Mouse (Mus musculus): ENCODE measurements around the gene Il31. TPM values are rescaled to one million over a fixed set of nuclear protein-coding genes. Genes with fewer than 3 reads are reported as not detected.

Il31 gene
- total RNA-seq, 2 experiments from 2014 or later: not detected

Other genes starting within 250 kb of the Il31 start
- gene Wdr66, start 237.4 kb downstream of the Il31 start, total RNA-seq (2015; ENCODE audit: low replicate concordance): 0.84 and 11.9 TPM in 2 replicates
- 0.42 and 2.4 TPM in 2 replicates for gene Wdr66, start 237.4 kb downstream of the Il31 start, total RNA-seq (2017; ENCODE audit: low replicate concordance)
- 3.8 and 8.3 TPM in 2 replicates for gene Bcl7a, start 145.7 kb downstream of the Il31 start, total RNA-seq (2015; ENCODE audit: low replicate concordance)
- gene Bcl7a, start 145.7 kb downstream of the Il31 start, total RNA-seq (2017; ENCODE audit: low replicate concordance): 3.1 and 3.3 TPM in 2 replicates
- 4.4 and 7.9 TPM in 2 replicates for gene Mlxip, start 94.7 kb downstream of the Il31 start, total RNA-seq (2015; ENCODE audit: low replicate concordance)
- 1.5 and 2.5 TPM in 2 replicates for gene Mlxip, start 94.7 kb downstream of the Il31 start, total RNA-seq (2017; ENCODE audit: low replicate concordance)
- gene Lrrc43, start 184 bp downstream of the Il31 start, total RNA-seq (2015; ENCODE audit: low replicate concordance): not detected in 2 replicates
- not detected in 2 replicates for gene Lrrc43, start 184 bp downstream of the Il31 start, total RNA-seq (2017; ENCODE audit: low replicate concordance)
- not detected in 2 replicates for gene B3gnt4, start 21.0 kb upstream of the Il31 start, total RNA-seq (2015; ENCODE audit: low replicate concordance)
- gene B3gnt4, start 21.0 kb upstream of the Il31 start, total RNA-seq (2017; ENCODE audit: low replicate concordance): not detected in 2 replicates
- gene Diablo, start 34.7 kb upstream of the Il31 start, total RNA-seq (2015; ENCODE audit: low replicate concordance): 4.2 and 4.4 TPM in 2 replicates
- 10.0 and 18.3 TPM in 2 replicates for gene Diablo, start 34.7 kb upstream of the Il31 start, total RNA-seq (2017; ENCODE audit: low replicate concordance)
- not detected in 2 replicates for gene Gm49027, start 36.0 kb upstream of the Il31 start, total RNA-seq (2015; ENCODE audit: low replicate concordance)
- not detected in 2 replicates for gene Gm49027, start 36.0 kb upstream of the Il31 start, total RNA-seq (2017; ENCODE audit: low replicate concordance)
- 7.7 and 11.5 TPM in 2 replicates for gene Vps33a, start 83.5 kb upstream of the Il31 start, total RNA-seq (2015; ENCODE audit: low replicate concordance)
- 6.3 and 9.5 TPM in 2 replicates for gene Vps33a, start 83.5 kb upstream of the Il31 start, total RNA-seq (2017; ENCODE audit: low replicate concordance)
- 16.1 and 34.6 TPM in 2 replicates for gene Clip1, start 195.1 kb upstream of the Il31 start, total RNA-seq (2015; ENCODE audit: low replicate concordance)
- gene Clip1, start 195.1 kb upstream of the Il31 start, total RNA-seq (2017; ENCODE audit: low replicate concordance): 13.6 and 36.7 TPM in 2 replicates
- gene Zcchc8, start 231.6 kb upstream of the Il31 start, total RNA-seq (2015; ENCODE audit: low replicate concordance): 6.7 and 10.8 TPM in 2 replicates
- gene Zcchc8, start 231.6 kb upstream of the Il31 start, total RNA-seq (2017; ENCODE audit: low replicate concordance): 16.1 and 38.2 TPM in 2 replicates